Mouse (Mus musculus): ENCODE data around the gene Zfp518a. TPM values are rescaled to one million over a fixed set of nuclear protein-coding genes. Genes with fewer than 3 reads are reported as not detected.

The Zfp518a gene
- polyA plus RNA-seq (2014; fragmentation: Nextera tagmentation; extraction: Ambion mirVana): 8.2 and 10.8 TPM in 2 replicates

- Histone ChIP-seq H3K27ac (ENCODE audit: low read depth, low read length) (peak within 1 kb of the TSS; percentile 92), H3K4me3 (ENCODE audit: low read depth, low read length) (peak within 1 kb of the TSS; percentile 80), H3K36me3 (ENCODE audit: control insufficient read depth, insufficient read depth, low read length) (no peaks in the 10 kb centered on the region), H3K9ac (replicated peaks; ENCODE audit: low read depth, low read length) (peak within 1 kb of the TSS; percentile 74), H3K4me1 (ENCODE audit: control insufficient read depth, insufficient read depth, low read length) (no peaks in the 10 kb centered on the region), H3K4me2 (ENCODE audit: low read depth, low read length) (peak within 1 kb of the TSS; percentile 64), H3K27me3 (ENCODE audit: control insufficient read depth, insufficient read depth, low read length) (peaks cover 15% of the 10 kb centered on the region), H3K9me3 (ENCODE audit: control insufficient read depth, low read length) (no peaks in the 10 kb centered on the region)
- WGBS: under 1% methylated on average over 81 of the region's 89 CpGs
- ATAC-seq (ENCODE audit: low read depth): peak; percentile 96
These were observed at the start of gene Zfp518a for GRCm38 (mm10) chr19:40894519-40895392. Gene Zfp518a, plus strand, starts transcription at chr19:40894705.

DNA sequence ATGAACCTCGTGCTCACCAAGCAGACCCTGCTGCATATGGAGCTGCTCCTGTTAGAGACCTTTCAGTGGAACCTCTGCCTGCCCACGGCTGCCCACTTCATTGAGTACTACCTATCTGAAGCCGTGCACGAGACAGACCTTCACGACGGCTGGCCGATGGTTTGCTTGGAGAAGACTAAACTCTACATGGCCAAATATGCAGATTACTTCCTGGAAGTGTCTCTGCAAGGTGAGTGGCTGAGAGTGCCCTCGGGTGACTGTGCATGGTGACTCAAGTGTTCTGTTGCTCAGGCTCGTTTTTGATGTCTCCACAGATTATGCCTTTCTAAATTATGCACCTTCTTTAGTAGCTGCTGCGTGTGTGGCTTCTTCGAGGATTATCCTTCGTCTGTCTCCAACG lies 49.8 kb upstream of the Zfp518a start:
- Histone ChIP-seq H3K9ac (replicated peaks; ENCODE audit: low read depth, low read length) (no peak overlapping the region), H3K9me3 (ENCODE audit: control insufficient read depth, low read length) (no peaks in the 10 kb centered on the region), H3K4me1 (ENCODE audit: control insufficient read depth, insufficient read depth, low read length) (no peaks in the 10 kb centered on the region), H3K27me3 (ENCODE audit: control insufficient read depth, insufficient read depth, low read length) (no peaks in the 10 kb centered on the region), H3K4me3 (ENCODE audit: low read depth, low read length) (no peak overlapping the region), H3K27ac (ENCODE audit: low read depth, low read length) (no peak overlapping the region), H3K36me3 (ENCODE audit: control insufficient read depth, insufficient read depth, low read length) (peaks cover 55% of the 10 kb centered on the region), H3K4me2 (ENCODE audit: low read depth, low read length) (no peak overlapping the region)
- no peak for ATAC-seq (ENCODE audit: low read depth)
- WGBS: 95% methylated on average over 13 of the region's 13 CpGs

DNA sequence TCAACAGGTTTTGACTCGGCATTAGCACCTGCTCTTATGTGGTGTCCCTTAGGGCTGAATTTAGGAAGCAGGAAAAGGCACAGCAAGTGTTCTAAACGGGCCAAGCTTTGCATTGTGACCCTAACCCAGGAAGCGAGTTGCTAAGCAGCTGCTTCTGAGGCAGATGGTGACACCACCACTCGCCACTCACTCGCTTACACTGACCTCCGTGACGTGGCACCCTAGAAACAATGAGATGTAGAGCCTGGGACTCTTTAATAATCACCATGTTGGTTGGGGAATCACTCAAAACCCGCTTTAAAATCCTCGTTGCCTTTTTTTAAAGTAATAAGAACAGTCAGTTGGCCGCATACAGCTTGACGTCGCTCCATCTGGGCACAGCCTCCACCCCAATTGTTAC lies 45.1 kb upstream of the Zfp518a start:
- Histone ChIP-seq H3K36me3 (ENCODE audit: control insufficient read depth, insufficient read depth, low read length) (peaks cover 39% of the 10 kb centered on the region), H3K9ac (replicated peaks; ENCODE audit: low read depth, low read length) (no peak overlapping the region), H3K4me2 (ENCODE audit: low read depth, low read length) (no peak overlapping the region), H3K4me1 (ENCODE audit: control insufficient read depth, insufficient read depth, low read length) (no peaks in the 10 kb centered on the region), H3K9me3 (ENCODE audit: control insufficient read depth, low read length) (no peaks in the 10 kb centered on the region), H3K27me3 (ENCODE audit: control insufficient read depth, insufficient read depth, low read length) (no peaks in the 10 kb centered on the region), H3K27ac (ENCODE audit: low read depth, low read length) (no peak overlapping the region), H3K4me3 (ENCODE audit: low read depth, low read length) (no peak overlapping the region)
- WGBS: 81% methylated on average over 12 of the region's 12 CpGs
- ATAC-seq (ENCODE audit: low read depth): no peak

GRCm38 (mm10) chr19:40859555-40859954 lies 35.0 kb upstream of the Zfp518a start:
- no peak overlapping the region for H3K9ac ChIP-seq (replicated peaks; ENCODE audit: low read depth, low read length)
- H3K9me3 ChIP-seq (ENCODE audit: control insufficient read depth, low read length): no peaks in the 10 kb centered on the region
- H3K4me2 ChIP-seq (ENCODE audit: low read depth, low read length): no peak overlapping the region
- H3K27ac ChIP-seq (ENCODE audit: low read depth, low read length): no peak overlapping the region
- WGBS: 78% methylated on average over 4 of the region's 4 CpGs
- H3K4me1 ChIP-seq (ENCODE audit: control insufficient read depth, insufficient read depth, low read length): no peaks in the 10 kb centered on the region
- no peak for ATAC-seq (ENCODE audit: low read depth)
- H3K27me3 ChIP-seq (ENCODE audit: control insufficient read depth, insufficient read depth, low read length): no peaks in the 10 kb centered on the region
- H3K4me3 ChIP-seq (ENCODE audit: low read depth, low read length): no peak overlapping the region
- no peaks in the 10 kb centered on the region for H3K36me3 ChIP-seq (ENCODE audit: control insufficient read depth, insufficient read depth, low read length)

DNA sequence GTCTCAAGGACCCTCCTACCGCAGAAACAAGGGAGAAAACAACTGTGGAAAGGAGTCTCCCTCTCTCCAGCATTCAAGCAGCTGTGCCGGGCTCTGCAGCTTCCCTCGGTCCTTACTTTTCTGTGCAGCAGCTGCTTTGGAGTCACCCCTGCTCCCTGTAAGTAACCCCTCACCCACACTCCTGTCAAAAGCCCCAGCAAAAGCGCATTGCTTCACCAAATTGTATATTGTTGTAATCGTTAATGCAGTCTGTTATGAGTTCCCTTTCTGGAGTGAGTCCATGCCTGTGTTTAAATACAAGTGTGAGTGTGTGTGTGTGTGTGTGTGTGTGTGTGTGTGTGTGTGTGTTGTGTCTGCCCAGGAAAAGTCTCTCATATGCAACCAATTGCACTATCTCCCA lies 26.2 kb upstream of the Zfp518a start:
- Histone ChIP-seq H3K4me1 (ENCODE audit: control insufficient read depth, insufficient read depth, low read length) (no peaks in the 10 kb centered on the region), H3K9ac (replicated peaks; ENCODE audit: low read depth, low read length) (no peak overlapping the region), H3K9me3 (ENCODE audit: control insufficient read depth, low read length) (no peaks in the 10 kb centered on the region), H3K36me3 (ENCODE audit: control insufficient read depth, insufficient read depth, low read length) (no peaks in the 10 kb centered on the region), H3K4me2 (ENCODE audit: low read depth, low read length) (no peak overlapping the region), H3K4me3 (ENCODE audit: low read depth, low read length) (no peak overlapping the region), H3K27ac (ENCODE audit: low read depth, low read length) (no peak overlapping the region), H3K27me3 (ENCODE audit: control insufficient read depth, insufficient read depth, low read length) (peaks cover 4% of the 10 kb centered on the region; the same call in 1 of the 2 replicates)
- 41% methylated on average over 5 of the region's 5 CpGs for WGBS
- ATAC-seq (ENCODE audit: low read depth): no peak

DNA sequence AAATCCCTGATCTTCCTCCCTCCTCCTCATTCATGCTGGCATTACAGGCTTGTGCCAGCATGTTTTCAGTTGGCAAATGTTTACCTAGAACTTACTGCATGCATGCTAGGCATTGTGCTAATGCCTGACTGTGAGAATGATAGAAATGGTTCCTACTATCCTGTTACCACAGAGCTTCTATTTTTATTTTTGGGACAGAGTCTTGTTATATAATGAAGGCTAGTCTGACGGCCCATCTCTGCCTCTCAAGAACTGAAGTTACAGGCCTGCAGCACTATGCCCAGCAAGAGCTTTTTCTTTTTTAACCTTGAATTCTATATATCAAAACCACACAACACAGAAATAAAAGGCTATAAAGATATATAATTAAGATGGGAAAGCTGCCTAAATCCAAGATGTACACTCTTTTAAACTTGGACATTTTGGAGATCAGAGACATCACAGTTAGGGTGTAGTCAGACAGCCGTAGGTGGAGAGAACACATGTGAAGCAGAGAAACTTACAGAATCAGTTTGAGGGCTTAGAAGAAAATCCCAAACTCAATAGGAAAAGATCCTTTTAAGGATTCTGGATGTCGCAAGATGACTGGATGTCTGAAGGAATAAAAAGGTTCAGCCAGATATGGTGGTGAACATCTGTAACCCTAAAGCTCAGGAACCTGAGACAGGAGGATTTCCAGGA lies 24.9 kb upstream of the Zfp518a start:
- Histone ChIP-seq H3K9ac (replicated peaks; ENCODE audit: low read depth, low read length) (no peak overlapping the region), H3K9me3 (ENCODE audit: control insufficient read depth, low read length) (no peaks in the 10 kb centered on the region), H3K27me3 (ENCODE audit: control insufficient read depth, insufficient read depth, low read length) (peaks cover 4% of the 10 kb centered on the region), H3K4me1 (ENCODE audit: control insufficient read depth, insufficient read depth, low read length) (no peaks in the 10 kb centered on the region), H3K27ac (ENCODE audit: low read depth, low read length) (no peak overlapping the region), H3K4me2 (ENCODE audit: low read depth, low read length) (no peak overlapping the region), H3K4me3 (ENCODE audit: low read depth, low read length) (no peak overlapping the region), H3K36me3 (ENCODE audit: control insufficient read depth, insufficient read depth, low read length) (no peaks in the 10 kb centered on the region)
- ATAC-seq (ENCODE audit: low read depth): no peak
- WGBS: 91% methylated on average over 3 of the region's 3 CpGs

GRCm38 (mm10) chr19:40872955-40873665 lies 21.4 kb upstream of the Zfp518a start:
- Histone ChIP-seq H3K4me1 (ENCODE audit: control insufficient read depth, insufficient read depth, low read length) (no peaks in the 10 kb centered on the region), H3K9ac (replicated peaks; ENCODE audit: low read depth, low read length) (peak overlapping the region; percentile 62), H3K4me2 (ENCODE audit: low read depth, low read length) (peak overlapping the region; percentile 65), H3K4me3 (ENCODE audit: low read depth, low read length) (peak overlapping the region; percentile 58), H3K9me3 (ENCODE audit: control insufficient read depth, low read length) (no peaks in the 10 kb centered on the region), H3K27ac (ENCODE audit: low read depth, low read length) (peak overlapping the region; percentile 95), H3K27me3 (ENCODE audit: control insufficient read depth, insufficient read depth, low read length) (peaks cover 14% of the 10 kb centered on the region), H3K36me3 (ENCODE audit: control insufficient read depth, insufficient read depth, low read length) (no peaks in the 10 kb centered on the region)
- WGBS: 1% methylated on average over 51 of the region's 51 CpGs
- peak; percentile 99 for ATAC-seq (ENCODE audit: low read depth)

- H3K27me3 ChIP-seq (ENCODE audit: control insufficient read depth, insufficient read depth, low read length): peaks cover 26% of the 10 kb centered on the region
- no peaks in the 10 kb centered on the region for H3K9me3 ChIP-seq (ENCODE audit: control insufficient read depth, low read length)
- no peak overlapping the region for H3K27ac ChIP-seq (ENCODE audit: low read depth, low read length)
- no peak overlapping the region for H3K9ac ChIP-seq (replicated peaks; ENCODE audit: low read depth, low read length)
- no peak for ATAC-seq (ENCODE audit: low read depth)
- WGBS: 94% methylated on average over 4 of the region's 4 CpGs
- no peak overlapping the region for H3K4me3 ChIP-seq (ENCODE audit: low read depth, low read length)
- no peaks in the 10 kb centered on the region for H3K36me3 ChIP-seq (ENCODE audit: control insufficient read depth, insufficient read depth, low read length)
- no peaks in the 10 kb centered on the region for H3K4me1 ChIP-seq (ENCODE audit: control insufficient read depth, insufficient read depth, low read length)
- no peak overlapping the region for H3K4me2 ChIP-seq (ENCODE audit: low read depth, low read length)
These were observed 12.8 kb upstream of the Zfp518a start for GRCm38 (mm10) chr19:40881700-40882099.
